Mouse (Mus musculus) embryonic stem cell, embryonic (primary cell): ENCODE results near the gene Slc4a3.

Experiments
- CTCF ChIA-PET, 4 experiments: fragments of 300-600 bp in 2 of 4; fragments of 350-600 bp in 2 of 4; sonication (Branson Sonifier 250); formaldehyde crosslinking; loops; one replicate each; lab custom pipeline; 2022; ENCODE audit warnings: inconsistent platforms in 2 of 4; lab: Charles Lee
- POLR2A ChIA-PET, 4 experiments: fragments of 300-600 bp in 2 of 4; fragments of 350-600 bp in 2 of 4; sonication (Branson Sonifier 250); formaldehyde crosslinking; loops; one replicate each; lab custom pipeline; 2022; ENCODE audit warnings: antibody characterized with exemption in 4 of 4, inconsistent platforms in 1 of 4; lab: Charles Lee

Slc4a3 gene

DNA sequence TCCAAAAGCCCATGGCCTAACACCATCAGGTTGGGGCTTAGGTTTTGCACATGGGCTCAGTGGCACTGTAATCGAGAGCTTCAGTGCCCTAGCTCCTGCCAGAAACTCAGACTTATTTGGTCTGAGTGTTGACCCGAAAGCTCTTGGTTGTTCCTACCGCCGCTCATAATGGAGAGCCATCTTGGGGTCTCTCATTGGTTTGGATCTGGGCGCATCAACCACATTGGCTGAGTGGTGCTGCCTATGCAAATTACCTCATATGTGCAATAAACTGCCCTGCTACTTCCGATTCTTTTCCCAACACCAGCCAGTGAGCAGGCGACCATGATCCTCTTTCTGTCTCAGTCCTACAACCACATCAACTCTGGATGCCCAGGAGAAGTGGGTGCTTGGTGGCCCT lies 47.9 kb downstream of the Slc4a3 start:
- ChIA-PET CTCF (interaction anchor here (0.6 to 2.3 kb wide), 10 partner anchors 14 to 251 kb away, joined by 3 to 9 read pairs (median 4); no protein-coding TSS in a partner anchor), POLR2A (interaction anchor here (0.5 to 2.5 kb wide), 11 partner anchors 8 to 277 kb away, joined by 3 to 9 read pairs (median 5); partner anchors contain the start of genes Chpf (in 1 of the 4) and Tmem198 (in 1 of the 4))

DNA sequence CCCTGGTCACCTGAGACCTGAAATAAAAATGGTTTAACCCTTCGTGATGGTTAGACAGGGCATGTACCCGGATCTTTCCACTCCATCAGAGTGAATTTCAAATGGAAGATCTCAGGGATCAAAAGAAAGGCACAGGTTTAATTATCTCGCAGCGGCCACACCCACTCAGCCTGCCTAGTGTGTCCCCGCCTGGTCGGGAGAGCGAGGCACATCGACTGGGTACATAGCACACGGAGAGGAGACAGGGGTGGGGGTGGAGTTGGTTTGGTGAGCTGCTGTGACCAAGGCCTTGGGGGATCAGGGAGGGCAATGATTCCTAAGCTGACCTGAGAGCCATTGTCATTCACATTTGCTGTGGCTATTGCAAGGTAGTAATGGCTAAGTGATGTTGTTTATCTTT lies 48.8 kb downstream of the Slc4a3 start:
- ChIA-PET CTCF (interaction anchor here (0.5 to 2.8 kb wide), 11 partner anchors 33 to 249 kb away, joined by 3 to 17 read pairs (median 3); no protein-coding TSS in a partner anchor), POLR2A (interaction anchor here (0.5 to 2.5 kb wide), 16 partner anchors 8 to 278 kb away, joined by 3 to 9 read pairs (median 3); no protein-coding TSS in a partner anchor)

DNA sequence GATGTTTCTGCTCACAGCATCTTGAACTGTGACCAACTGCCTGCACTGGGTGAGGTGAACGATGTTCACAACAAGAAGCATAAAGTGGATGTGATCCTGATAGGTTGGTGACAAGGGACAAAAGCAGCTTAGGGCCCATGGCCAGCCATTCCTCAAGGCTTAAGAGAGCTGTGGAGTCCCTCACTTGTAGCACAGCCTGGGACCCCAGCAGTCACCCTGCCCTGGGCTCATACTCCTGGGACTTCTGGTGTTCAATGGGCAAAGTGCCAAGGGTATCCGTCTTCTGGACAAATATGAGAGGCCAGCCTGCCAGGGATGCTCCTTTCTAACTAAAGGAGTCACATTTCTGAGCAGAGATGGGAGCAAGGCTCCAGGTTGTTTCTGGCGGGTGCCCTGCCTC lies 49.9 kb downstream of the Slc4a3 start:
- POLR2A ChIA-PET = interaction anchor here in 3 of 4 experiments (0.6 to 2.5 kb wide), 7 partner anchors 10 to 172 kb away, joined by 3 to 9 read pairs (median 4); partner anchors contain the start of genes Chpf (in 1 of the 3) and Tmem198 (in 1 of the 3)
- CTCF ChIA-PET = interaction anchor here (0.6 to 2.8 kb wide), 9 partner anchors 37 to 250 kb away, joined by 3 to 17 read pairs (median 6); partner anchors contain the start of genes Chpf (in 1 of the 4) and Tmem198 (in 1 of the 4)

DNA sequence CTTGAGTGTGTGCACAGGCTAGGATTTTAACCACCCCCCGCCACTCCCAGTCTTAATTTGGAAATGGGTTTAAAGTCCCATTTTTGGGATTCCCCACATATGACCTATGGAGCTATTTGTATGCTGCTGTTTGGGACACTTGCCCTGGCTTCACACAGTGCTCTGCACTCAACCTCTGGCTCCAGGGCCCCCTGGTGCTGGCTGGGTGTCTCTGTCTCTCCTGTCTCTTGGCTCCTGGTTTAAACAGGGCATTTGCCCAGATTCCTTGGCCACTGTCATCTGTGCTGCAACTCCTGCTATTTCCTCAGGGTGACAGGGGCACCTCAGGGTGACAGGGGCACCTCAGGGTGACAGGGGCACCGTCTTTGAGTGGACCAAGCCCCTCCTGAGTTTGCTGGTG lies 50.8 kb downstream of the Slc4a3 start:
- POLR2A ChIA-PET = interaction anchor here in 2 of 4 experiments (0.7 to 1.4 kb wide), 2 partner anchors 118 to 680 kb away, joined by 4 read pairs; partner anchors contain the start of genes Chpf (in 1 of the 2) and Tmem198 (in 1 of the 2)
- CTCF ChIA-PET = interaction anchor here in 3 of 4 experiments (0.6 to 2.8 kb wide), 8 partner anchors 13 to 405 kb away, joined by 3 to 16 read pairs (median 4); partner anchors contain the start of genes Ankzf1 (in 1 of the 3), Atg9a (in 1 of the 3), Chpf (in 1 of the 3) and Dnpep (in 1 of the 3)

DNA sequence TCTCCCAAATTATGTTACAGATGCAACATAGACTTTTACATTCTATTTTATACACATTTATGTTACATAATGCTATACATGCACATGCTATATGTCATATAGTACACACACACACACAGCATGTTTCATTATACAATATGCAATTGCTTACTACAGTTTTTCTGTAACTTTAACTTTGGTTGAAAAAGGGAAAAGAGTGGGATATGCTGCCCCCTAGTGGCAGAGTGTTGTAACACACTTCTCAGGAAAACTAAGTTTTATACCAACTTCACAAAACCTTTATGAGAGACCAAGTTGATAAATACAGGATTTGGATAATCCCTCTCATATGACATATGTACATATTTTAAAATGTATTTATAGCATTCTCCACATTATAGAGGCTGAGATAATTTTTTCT lies 51.6 kb downstream of the Slc4a3 start:
- POLR2A ChIA-PET = interaction anchor here in 2 of 4 experiments (0.6 to 1.6 kb wide), 4 partner anchors 9 to 42 kb away, joined by 3 to 4 read pairs (median 4); no protein-coding TSS in a partner anchor
- CTCF ChIA-PET = interaction anchor here (0.6 to 1.6 kb wide), 9 partner anchors 8 to 255 kb away, joined by 3 to 9 read pairs (median 5); no protein-coding TSS in a partner anchor

DNA sequence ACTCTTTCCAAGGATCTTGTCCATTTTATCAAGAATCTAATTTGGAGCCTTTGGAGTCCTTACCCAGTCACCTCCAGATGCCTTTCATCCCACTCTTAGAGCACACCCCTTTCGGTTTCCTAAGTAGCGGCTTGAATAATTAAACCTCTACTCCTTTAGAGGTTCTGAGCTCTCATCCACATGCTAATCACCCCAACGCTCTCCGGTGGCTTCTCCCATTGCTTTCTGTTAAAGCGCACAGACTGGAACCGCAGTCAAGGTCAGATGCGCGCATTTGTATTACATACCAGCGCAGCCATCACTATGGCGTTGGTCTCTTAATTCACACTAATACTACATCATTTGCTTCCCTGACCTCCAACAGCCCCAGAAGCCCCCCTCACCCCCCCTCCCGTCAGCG lies 55.7 kb downstream of the Slc4a3 start:
- CTCF ChIA-PET = interaction anchor here in 1 of 4 experiments (0.5 to 1.3 kb wide), 3 partner anchors 20 to 125 kb away, joined by 3 to 4 read pairs (median 3); no protein-coding TSS in a partner anchor
- POLR2A ChIA-PET = interaction anchor here in 3 of 4 experiments (0.5 to 1.6 kb wide), 5 partner anchors 14 to 130 kb away, joined by 3 to 8 read pairs (median 4); no protein-coding TSS in a partner anchor

DNA sequence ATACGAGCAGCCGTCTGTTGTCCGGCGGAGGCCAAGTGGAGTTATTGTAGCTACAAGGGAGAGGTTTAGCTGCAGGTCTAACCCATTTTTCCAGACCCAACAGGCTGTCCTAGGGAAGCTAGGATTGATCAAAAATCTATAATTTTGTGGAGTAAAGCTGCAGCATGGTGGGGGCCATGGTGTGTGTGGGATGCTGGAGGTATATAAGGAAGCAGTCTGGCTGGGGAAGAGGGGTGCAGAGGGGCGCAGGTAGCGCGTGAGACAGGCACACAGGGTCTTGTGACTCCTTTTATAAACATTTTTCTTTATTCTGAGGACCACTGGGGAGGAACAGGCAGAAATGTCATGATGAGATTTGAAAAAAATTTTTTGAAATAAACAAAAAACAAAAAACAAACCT lies 57.5 kb downstream of the Slc4a3 start:
- POLR2A ChIA-PET = interaction anchor here in 1 of 4 experiments (0.6 kb wide), 1 partner anchor 18 kb away, joined by 4 read pairs; no protein-coding TSS in a partner anchor
- CTCF ChIA-PET = interaction anchor here in 1 of 4 experiments (0.6 kb wide), 1 partner anchor 1811 kb away, joined by 3 read pairs; no protein-coding TSS in a partner anchor

DNA sequence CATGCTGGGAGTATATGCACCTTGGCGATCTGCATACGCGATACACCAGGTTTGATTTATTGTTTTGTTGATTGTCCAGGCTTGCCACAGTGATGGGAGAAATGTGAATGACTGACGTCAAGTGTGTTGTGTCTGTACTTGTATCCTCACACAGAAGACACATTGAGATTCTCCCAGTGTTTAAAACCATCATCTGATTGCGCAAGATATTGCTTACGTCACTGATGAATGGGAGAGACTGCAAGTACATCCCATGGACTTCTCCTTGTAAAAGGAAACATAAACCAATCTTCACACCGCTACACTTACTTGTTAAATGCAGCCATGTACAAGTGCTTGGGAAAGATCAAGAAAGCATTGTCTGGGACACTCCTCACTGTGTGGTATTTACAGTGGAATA lies 62.2 kb downstream of the Slc4a3 start:
- CTCF ChIA-PET = interaction anchor here in 3 of 4 experiments (0.6 to 1.2 kb wide), 3 partner anchors 15 to 46 kb away, joined by 3 read pairs; no protein-coding TSS in a partner anchor
- POLR2A ChIA-PET = interaction anchor here in 2 of 4 experiments (1.0 to 1.2 kb wide), 3 partner anchors 8 to 121 kb away, joined by 3 to 5 read pairs (median 4); no protein-coding TSS in a partner anchor

DNA sequence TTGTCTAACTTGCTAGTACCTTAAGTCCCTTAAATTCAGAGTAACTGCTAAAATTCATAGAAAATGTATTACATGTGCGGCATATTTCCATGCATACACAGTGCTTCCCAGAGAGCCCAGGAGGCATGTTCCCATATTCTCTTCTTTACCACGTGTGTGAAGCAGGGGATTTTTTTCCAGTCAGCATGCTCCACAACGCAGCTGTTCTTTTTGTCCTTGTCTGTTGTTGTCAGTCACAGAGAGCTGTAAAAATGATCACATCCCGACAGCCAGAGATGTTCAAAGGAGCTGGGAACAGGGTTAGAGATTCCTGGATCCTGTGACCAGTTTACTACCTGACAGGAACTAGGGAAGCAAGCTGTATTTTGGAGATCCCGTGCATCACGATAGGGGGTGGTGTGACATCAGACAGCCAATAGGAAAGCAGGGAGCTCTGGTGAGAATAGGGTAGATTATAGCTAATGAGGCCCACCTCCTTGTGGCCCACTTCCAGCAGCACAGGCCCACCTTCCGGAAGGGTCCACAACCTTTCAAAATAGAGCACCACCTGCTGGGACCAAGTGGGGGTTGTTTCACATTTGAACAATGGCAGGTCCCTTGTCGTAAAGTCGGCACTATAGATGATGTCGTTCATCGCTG lies 62.7 kb downstream of the Slc4a3 start:
- CTCF ChIA-PET = interaction anchor here in 3 of 4 experiments (0.6 to 1.2 kb wide), 4 partner anchors 15 to 129 kb away, joined by 3 read pairs; partner anchors contain the start of gene Tmem198 (in 1 of the 3)

DNA sequence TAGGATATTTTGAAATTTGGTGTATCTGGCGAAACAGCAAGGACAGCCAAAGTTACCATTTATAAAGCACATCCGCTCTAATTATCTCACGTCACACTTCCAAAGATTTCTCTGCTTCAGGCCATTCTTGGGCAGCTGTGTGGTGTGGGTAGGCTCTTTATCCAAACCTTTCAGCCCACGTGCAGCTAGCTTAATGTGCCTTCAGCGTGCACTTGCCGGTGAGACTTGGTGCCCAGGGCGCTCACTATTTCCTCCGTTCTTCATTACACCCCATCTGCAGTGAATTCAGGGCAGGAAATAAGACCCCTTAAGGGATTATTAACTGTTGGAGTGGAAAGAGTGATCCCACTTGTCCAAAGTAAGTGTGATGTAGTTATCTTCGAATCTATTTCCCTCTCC lies 63.2 kb downstream of the Slc4a3 start:
- POLR2A ChIA-PET = interaction anchor here in 3 of 4 experiments (0.5 to 1.8 kb wide), 8 partner anchors 9 to 215 kb away, joined by 3 to 5 read pairs (median 4); no protein-coding TSS in a partner anchor
- CTCF ChIA-PET = interaction anchor here in 2 of 4 experiments (0.7 to 1.2 kb wide), 5 partner anchors 9 to 130 kb away, joined by 3 to 4 read pairs (median 3); partner anchors contain the start of gene Tmem198 (in 1 of the 2)

More for the DNA sequence above, 62.7 kb downstream of the Slc4a3 start:
- POLR2A ChIA-PET = interaction anchor here in 3 of 4 experiments (0.5 to 1.8 kb wide), 7 partner anchors 9 to 130 kb away, joined by 3 to 5 read pairs (median 4); no protein-coding TSS in a partner anchor

DNA sequence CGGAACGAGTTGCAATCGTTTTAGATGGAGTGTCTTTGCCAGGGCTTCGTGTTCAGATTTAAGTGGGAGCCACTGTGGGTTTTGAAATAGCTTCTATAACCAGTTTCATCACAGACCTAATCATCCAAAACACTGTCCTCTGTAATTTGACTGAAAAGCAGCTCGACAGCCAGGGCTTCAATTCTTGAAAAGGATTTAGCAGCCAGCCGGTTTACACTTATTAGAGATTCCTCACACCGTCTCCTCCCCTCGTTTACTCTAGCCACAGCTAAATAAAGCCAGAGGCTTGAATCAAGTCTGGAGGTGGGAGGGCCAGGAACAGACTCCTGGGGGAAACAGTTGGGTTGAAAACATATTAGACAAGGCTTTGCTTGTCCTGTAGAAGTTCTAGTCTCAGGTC lies 64.5 kb downstream of the Slc4a3 start:
- ChIA-PET POLR2A (interaction anchor here in 1 of 4 experiments (1.2 to 1.7 kb wide), 2 partner anchors 12 to 132 kb away, joined by 3 to 4 read pairs; no protein-coding TSS in a partner anchor), CTCF (interaction anchor here in 2 of 4 experiments (0.6 to 1.1 kb wide), 2 partner anchors 21 to 198 kb away, joined by 3 read pairs; no protein-coding TSS in a partner anchor)
